Mouse (Mus musculus): ENCODE results near the gene Hmgb3.
"Not testable (repeated sequence)": the region's sequence is repeated elsewhere in the genome, so short reads cannot be mapped to it uniquely, and the experiment has no call there.

The Hmgb3 gene

GRCm38 (mm10) chrX:71555415-71556114 is at the start of gene Hmgb3:
Gene Hmgb3, plus strand, starts transcription at chrX:71555918.
- in situ Hi-C loops (cut with MboI; ENCODE audit: low sequenced_read_pairs): no loop called here

GRCm38 (mm10) chrX:71506591-71506990 is 49.1 kb upstream of the Hmgb3 start:
- in situ Hi-C loops (cut with MboI; ENCODE audit: low sequenced_read_pairs): not testable (repeated sequence)

GRCm38 (mm10) chrX:71519252-71519651 is 36.5 kb upstream of the Hmgb3 start:
- in situ Hi-C loops (cut with MboI; ENCODE audit: low sequenced_read_pairs): no loop called here

GRCm38 (mm10) chrX:71522889-71523288 is 32.8 kb upstream of the Hmgb3 start:
- in situ Hi-C loops (cut with MboI; ENCODE audit: low sequenced_read_pairs): no loop called here

- in situ Hi-C loops (cut with MboI; ENCODE audit: low sequenced_read_pairs): no loop called here
These were observed 31.4 kb upstream of the Hmgb3 start for GRCm38 (mm10) chrX:71524310-71524709.

DNA sequence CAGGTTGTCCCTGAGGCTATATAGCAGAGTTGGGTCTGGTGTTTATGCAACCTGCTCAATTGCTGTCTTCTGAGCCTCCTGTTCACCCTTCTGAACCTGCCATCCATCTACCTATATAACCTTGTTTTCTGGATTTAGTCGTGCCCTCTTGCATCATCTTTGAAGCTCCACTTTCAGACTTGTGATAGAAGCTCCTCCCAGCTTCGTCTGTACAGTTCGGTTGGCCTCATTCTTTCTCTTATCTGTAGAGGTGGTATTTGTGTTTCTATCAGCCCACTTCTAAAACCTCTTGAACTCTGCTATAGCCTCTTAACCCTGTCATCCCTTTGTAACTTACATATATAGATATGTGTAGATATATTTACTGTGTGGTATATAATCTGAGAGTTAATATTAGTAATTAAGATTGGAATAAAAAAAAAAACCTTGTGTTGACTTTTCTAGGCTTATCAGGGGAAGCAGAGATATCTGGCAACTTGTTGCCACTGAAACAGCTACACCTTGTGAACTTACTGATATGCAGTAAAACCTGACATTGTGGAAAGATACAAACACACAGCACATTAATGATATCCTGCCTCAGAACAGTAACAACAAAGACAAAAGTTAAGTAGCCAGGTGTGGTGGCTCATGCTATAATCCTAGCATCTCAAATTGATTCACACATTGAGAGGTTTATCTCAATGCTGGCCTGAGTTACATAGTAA is 30.0 kb upstream of the Hmgb3 start:
- in situ Hi-C loops (cut with MboI; ENCODE audit: low sequenced_read_pairs): no loop called here

GRCm38 (mm10) chrX:71527461-71527860 is 28.3 kb upstream of the Hmgb3 start:
- in situ Hi-C loops (cut with MboI; ENCODE audit: low sequenced_read_pairs): no loop called here

GRCm38 (mm10) chrX:71528150-71528549 is 27.6 kb upstream of the Hmgb3 start:
- in situ Hi-C loops (cut with MboI; ENCODE audit: low sequenced_read_pairs): no loop called here

DNA sequence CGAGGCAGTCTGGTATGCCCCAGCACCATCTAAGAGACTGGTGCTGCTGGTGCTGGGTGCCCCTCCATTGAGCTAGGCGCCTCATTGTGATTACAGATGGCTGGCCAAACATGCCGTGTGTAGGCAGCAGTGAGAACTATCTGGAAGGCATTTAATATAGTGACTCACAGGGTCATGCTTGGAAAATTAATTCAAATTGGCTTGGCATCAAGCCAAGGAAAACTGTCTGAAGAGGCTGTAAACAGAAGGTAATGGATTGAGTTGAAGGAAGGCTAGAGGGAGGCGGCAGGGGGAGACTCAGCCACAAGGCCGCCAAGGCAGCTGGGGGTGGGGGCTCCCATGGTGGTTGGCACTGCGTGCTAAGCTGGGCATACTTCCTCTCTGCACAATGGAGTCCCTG is 27.1 kb upstream of the Hmgb3 start:
- in situ Hi-C loops (cut with MboI; ENCODE audit: low sequenced_read_pairs): no loop called here

- in situ Hi-C loops (cut with MboI; ENCODE audit: low sequenced_read_pairs): no loop called here
These were observed 23.1 kb upstream of the Hmgb3 start for GRCm38 (mm10) chrX:71532635-71533034.

DNA sequence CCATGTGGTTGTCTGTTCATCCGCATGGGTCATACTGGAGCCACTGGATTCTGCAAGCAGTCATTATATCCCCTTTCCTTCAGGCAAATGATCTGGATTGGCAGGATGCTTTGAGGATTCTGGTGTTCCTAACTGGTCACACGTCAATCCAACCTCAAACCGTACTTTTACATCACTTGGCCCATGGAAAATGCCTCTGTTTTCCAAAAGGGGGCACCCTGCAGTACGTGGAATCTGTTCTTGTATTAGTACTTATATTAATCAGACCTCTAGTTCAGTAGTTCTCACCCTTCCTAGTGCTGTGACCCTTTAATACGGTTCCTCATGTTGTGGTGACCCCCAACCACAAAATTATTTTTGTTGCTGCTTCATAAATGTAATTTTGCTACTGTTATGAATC is 21.6 kb upstream of the Hmgb3 start:
- in situ Hi-C loops (cut with MboI; ENCODE audit: low sequenced_read_pairs): no loop called here

DNA sequence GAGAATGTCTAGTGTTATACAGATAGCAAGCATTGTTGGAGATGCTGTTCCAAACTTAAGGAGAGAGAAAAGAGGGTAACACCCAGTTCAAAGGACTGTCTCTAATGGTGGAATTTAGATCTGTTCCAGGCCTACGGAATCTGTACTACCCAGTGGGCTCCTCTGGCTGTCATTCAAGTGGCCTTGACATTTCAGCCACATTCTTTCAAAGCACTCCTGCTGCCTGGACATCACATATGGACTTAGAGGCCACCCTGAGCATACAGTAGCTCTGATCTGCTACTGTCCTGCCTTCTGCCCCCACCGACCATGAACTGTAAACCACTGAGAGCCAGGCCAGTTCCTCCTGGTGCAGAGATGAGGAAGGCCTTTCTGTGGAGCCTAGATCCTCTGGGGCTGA is 17.9 kb upstream of the Hmgb3 start:
- in situ Hi-C loops (cut with MboI; ENCODE audit: low sequenced_read_pairs): no loop called here

DNA sequence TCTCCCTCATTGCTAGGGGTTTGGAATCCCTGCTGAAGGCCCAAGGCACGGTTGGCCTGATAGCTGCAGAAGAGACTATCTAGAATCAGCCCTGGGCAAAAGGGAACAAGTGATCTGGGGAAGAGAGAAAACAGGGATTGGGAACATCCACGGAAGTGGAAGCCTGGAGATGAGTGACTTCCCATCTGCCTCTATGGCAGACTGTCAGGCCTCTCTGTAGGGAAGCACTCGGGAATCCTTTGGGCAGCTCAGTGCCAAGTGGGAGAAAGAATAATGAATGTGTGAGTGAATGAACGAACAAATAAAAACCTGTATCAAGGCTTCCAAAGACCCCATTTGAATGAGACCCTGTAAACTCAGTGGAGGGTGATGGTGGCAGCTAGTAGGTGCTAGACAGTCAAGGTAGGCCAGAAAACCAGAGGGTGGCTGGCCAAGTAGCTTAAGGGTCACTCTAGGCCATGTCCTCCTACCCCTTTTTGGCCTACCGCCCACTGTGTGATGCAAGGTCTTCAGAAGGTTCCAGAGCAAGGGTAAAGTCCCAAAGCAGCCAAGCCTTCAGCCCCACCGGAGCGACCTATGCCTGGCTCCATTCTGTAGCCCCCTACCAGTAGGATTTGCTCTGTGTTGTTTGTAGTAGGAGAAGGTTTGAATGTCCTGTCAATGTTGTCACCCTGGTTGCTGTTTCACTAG is 14.8 kb upstream of the Hmgb3 start:
- in situ Hi-C loops (cut with MboI; ENCODE audit: low sequenced_read_pairs): no loop called here

DNA sequence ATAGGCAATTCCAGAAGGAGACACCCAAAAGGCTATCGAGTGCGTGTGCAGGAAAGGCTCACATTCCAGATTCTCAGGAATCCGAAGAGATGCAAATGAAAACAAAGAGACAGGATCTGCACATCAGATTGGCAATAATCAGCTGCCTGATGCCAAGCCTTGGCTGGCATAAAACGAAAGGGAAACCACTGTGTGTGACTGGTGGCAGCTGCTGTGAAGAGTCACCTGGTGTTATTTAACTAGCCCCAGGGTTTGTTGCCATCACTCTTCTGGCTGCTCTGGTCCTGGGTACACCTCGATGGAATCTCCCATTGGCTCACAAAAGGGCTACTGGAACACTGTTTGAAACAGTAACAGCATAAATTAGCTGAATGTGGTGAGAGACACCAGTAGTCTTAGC is 11.0 kb upstream of the Hmgb3 start:
- in situ Hi-C loops (cut with MboI; ENCODE audit: low sequenced_read_pairs): no loop called here

DNA sequence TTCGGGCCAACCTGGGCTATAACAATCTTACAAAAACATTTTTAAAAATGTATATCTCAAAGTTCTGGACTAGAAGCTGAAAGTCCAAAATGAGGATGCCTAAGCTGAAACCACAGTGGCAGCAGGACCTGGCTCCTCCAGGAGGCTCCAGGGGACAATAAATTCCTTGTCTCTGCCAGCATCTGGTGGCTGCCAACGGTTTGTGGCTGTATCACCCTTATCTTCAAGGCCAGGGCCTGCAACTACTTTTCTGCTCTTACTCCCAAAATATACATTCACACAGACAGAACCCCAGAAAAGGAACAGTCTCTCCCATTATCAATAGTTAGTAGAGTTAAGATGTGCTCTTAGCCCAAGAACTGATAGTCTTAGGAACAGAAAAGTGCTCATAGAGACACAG is 10.6 kb upstream of the Hmgb3 start:
- in situ Hi-C loops (cut with MboI; ENCODE audit: low sequenced_read_pairs): no loop called here

GRCm38 (mm10) chrX:71556115-71556941 is 610 bp downstream of the Hmgb3 start:
- in situ Hi-C loops (cut with MboI; ENCODE audit: low sequenced_read_pairs): no loop called here

GRCm38 (mm10) chrX:71556965-71557491 is 1.3 kb downstream of the Hmgb3 start:
- in situ Hi-C loops (cut with MboI; ENCODE audit: low sequenced_read_pairs): no loop called here

DNA sequence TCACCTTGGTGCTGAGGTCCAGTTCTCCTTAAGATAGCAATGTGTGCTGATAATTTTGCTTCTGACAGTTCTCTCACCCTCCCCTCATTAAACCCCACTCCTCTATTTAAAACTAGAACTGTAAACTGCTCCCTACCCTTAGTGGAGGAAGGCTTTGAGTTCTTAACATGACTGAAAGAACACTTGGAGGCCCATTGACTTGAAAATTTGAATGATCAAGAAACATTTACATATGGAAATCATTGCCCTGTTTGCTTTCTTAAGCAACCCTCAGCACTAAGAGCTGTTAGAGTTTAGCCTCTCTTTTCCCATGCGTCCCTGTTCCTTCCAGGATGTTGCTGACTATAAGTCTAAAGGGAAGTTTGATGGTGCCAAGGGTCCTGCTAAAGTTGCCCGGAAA is 3.6 kb downstream of the Hmgb3 start:
- in situ Hi-C loops (cut with MboI; ENCODE audit: low sequenced_read_pairs): no loop called here

DNA sequence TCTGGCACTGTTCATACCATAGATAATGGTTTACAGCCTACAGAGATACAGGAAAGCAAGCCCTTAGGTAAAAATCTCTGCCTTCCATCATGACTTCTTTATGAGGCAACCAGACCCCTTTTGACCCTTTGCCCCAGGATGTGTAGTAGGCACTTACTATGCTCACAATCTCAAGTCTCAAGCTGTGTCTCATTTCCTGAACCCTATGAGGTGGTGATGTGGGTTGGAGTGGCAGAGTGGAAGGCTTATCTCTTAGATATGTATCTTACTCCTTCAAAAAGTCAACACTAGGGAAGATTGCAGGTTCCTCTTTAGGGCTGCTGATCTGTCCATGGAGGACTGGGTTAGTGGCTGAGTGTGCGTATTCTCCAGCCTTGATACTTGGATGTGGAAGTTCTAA is 5.1 kb downstream of the Hmgb3 start:
- in situ Hi-C loops (cut with MboI; ENCODE audit: low sequenced_read_pairs): no loop called here

GRCm38 (mm10) chrX:71573132-71573900 is 17.6 kb downstream of the Hmgb3 start:
- in situ Hi-C loops (cut with MboI; ENCODE audit: low sequenced_read_pairs): no loop called here
